Mouse (Mus musculus) cortical plate, adult 2 months (tissue): ENCODE results near the gene Lyrm4.

Source experiments
- CTCF ChIP-seq: fragments of 200-500 bp; IDR thresholded peaks from 2 replicates; pipeline ENCODE4 v1.5.1; 2011; ENCODE audit warnings: mild to moderate bottlenecking, control low read depth, low read length; ENCODE audit not compliant: insufficient read depth; ENCODE audit errors: extremely low read depth
- POLR2A ChIP-seq: fragments of 200-500 bp; IDR thresholded peaks from 2 replicates; pipeline ENCODE4 v1.6.1; 2011; ENCODE audit warnings: mild to moderate bottlenecking, low read length, control low read depth; ENCODE audit not compliant: insufficient read depth; ENCODE audit errors: extremely low read depth

- no peak for TF ChIP-seq CTCF
- TF ChIP-seq POLR2A, result no peak
These were observed 136.9 kb downstream of the Lyrm4 start for GRCm38 (mm10) chr13:35980471-35980870.
